Mouse (Mus musculus) midbrain, embryonic 10.5 days (tissue): Measurements from ENCODE around the gene Atp7b. TPM values are rescaled to one million over a fixed set of nuclear protein-coding genes. Genes with fewer than 3 reads are reported as not detected.

Experiments used
- DNase-seq: peaks from one replicate; pipeline ENCODE4 v3.0.0-alpha.2; 2017; ENCODE audit warnings: low spot score
- H3K27ac ChIP-seq: fragments of 300-500 bp; sonication (generic); replicated peaks from 2 replicates; pipeline ENCODE4 v1.5.1; 2016; ENCODE audit warnings: mild to moderate bottlenecking
- H3K27me3 ChIP-seq: fragments of 300-500 bp; sonication (generic); 2 replicates; pipeline ENCODE4 v1.6.1; 2016; ENCODE audit warnings: low read depth, mild to moderate bottlenecking; ENCODE audit not compliant: poor library complexity, severe bottlenecking
- H3K36me3 ChIP-seq: fragments of 300-500 bp; sonication (generic); 2 replicates; pipeline ENCODE4 v1.6.1; 2016; ENCODE audit warnings: mild to moderate bottlenecking, moderate library complexity
- H3K4me1 ChIP-seq: fragments of 300-500 bp; sonication (generic); 2 replicates; pipeline ENCODE4 v1.6.1; 2016
- H3K4me3 ChIP-seq: fragments of 300-500 bp; sonication (generic); 2 replicates; pipeline ENCODE4 v1.5.1; 2016; ENCODE audit warnings: mild to moderate bottlenecking, moderate library complexity
- H3K9me3 ChIP-seq: fragments of 300-500 bp; sonication (generic); replicated peaks from 2 replicates; pipeline ENCODE4 v1.6.1; 2016; ENCODE audit warnings: mild to moderate bottlenecking
- WGBS: fragments of 180-500 bp; shearing (Covaris S2); methylation state at CpG from one replicate; pipeline ENCODE4 v1.1.7; 2016; 5-methylcytosine and 5-hydroxymethylcytosine counted together
- polyA plus RNA-seq: library from polyadenylated mRNA; unstranded; fragments of >200 nt; fragmentation: Nextera tagmentation; extraction: Ambion mirVana; gene quantifications from 2 replicates; pipeline ENCODE4 v1.2.1, GENCODE M21; 2016

The Atp7b gene
- polyA plus RNA-seq, 1 experiment from 2014 or later: 2.6 TPM

- Histone ChIP-seq H3K4me3 (peak overlapping the region; percentile 2; the same call in 1 of the 2 replicates), H3K27me3 (0 out of 2 replicates have a peak, but pooled peaks cover 4% of the 10 kb centered on the region)
- WGBS: 71% methylated on average over 24 of the region's 24 CpGs
Measured at GRCm38 (mm10) chr8:22013034-22013707, 46.9 kb downstream of the Atp7b start.

GRCm38 (mm10) chr8:22009403-22009802 is 50.7 kb downstream of the Atp7b start:
- Histone ChIP-seq H3K9me3 (no peaks in the 10 kb centered on the region), H3K4me1 (no peaks in the 10 kb centered on the region), H3K36me3 (no peaks in the 10 kb centered on the region), H3K27me3 (no peaks in the 10 kb centered on the region), H3K27ac (no peak overlapping the region), H3K4me3 (no peak overlapping the region)
- WGBS: 78% methylated on average over 3 of the region's 3 CpGs
- no peak for DNase-seq

More at GRCm38 (mm10) chr8:22013034-22013707, 46.9 kb downstream of the Atp7b start:
- Histone ChIP-seq H3K36me3 (no peaks in the 10 kb centered on the region), H3K9me3 (no peaks in the 10 kb centered on the region), H3K27ac (no peak overlapping the region), H3K4me1 (no peaks in the 10 kb centered on the region)
- no peak for DNase-seq

- no peaks in the 10 kb centered on the region for H3K27me3 ChIP-seq
- H3K36me3 ChIP-seq: no peaks in the 10 kb centered on the region
- no peak for DNase-seq
- WGBS: 84% methylated on average over 6 of the region's 6 CpGs
- no peaks in the 10 kb centered on the region for H3K9me3 ChIP-seq
- no peak overlapping the region for H3K27ac ChIP-seq
- no peak overlapping the region for H3K4me3 ChIP-seq
- no peaks in the 10 kb centered on the region for H3K4me1 ChIP-seq
Measured at GRCm38 (mm10) chr8:22006423-22006822, 53.7 kb downstream of the Atp7b start.

GRCm38 (mm10) chr8:22004750-22005522 is 55.2 kb downstream of the Atp7b start:
- H3K36me3 ChIP-seq: no peaks in the 10 kb centered on the region
- no peaks in the 10 kb centered on the region for H3K4me1 ChIP-seq
- H3K4me3 ChIP-seq: no peak overlapping the region
- whole genome bisulfite sequencing: 87% methylated on average over 14 of the region's 14 CpGs
- no peak overlapping the region for H3K27ac ChIP-seq
- no peaks in the 10 kb centered on the region for H3K9me3 ChIP-seq
- no peaks in the 10 kb centered on the region for H3K27me3 ChIP-seq
- no peak for DNase-seq

- 62% methylated on average over 3 of the region's 3 CpGs for WGBS
- Histone ChIP-seq H3K4me1 (no peaks in the 10 kb centered on the region), H3K36me3 (no peaks in the 10 kb centered on the region), H3K27me3 (no peaks in the 10 kb centered on the region), H3K9me3 (no peaks in the 10 kb centered on the region), H3K27ac (no peak overlapping the region), H3K4me3 (no peak overlapping the region)
- DNase-seq: no peak
Measured at GRCm38 (mm10) chr8:21995181-21995580, 64.9 kb downstream of the Atp7b start.

- peak; percentile 43 for DNase-seq
- H3K4me1 ChIP-seq: no peaks in the 10 kb centered on the region
- no peaks in the 10 kb centered on the region for H3K27me3 ChIP-seq
- H3K27ac ChIP-seq: no peak overlapping the region
- H3K9me3 ChIP-seq: no peaks in the 10 kb centered on the region
- WGBS: 28% methylated on average over 6 of the region's 6 CpGs
- H3K4me3 ChIP-seq: no peak overlapping the region
- no peaks in the 10 kb centered on the region for H3K36me3 ChIP-seq
Measured at GRCm38 (mm10) chr8:21992184-21992583, 67.9 kb downstream of the Atp7b start.

- no peaks in the 10 kb centered on the region for H3K36me3 ChIP-seq
- WGBS: 66% methylated on average over 8 of the region's 8 CpGs
Measured at GRCm38 (mm10) chr8:21981664-21982337, 78.3 kb downstream of the Atp7b start.

GRCm38 (mm10) chr8:21978193-21978592 is 81.9 kb downstream of the Atp7b start:
- Histone ChIP-seq H3K27me3 (no peaks in the 10 kb centered on the region), H3K27ac (no peak overlapping the region), H3K4me1 (no peaks in the 10 kb centered on the region), H3K4me3 (no peak overlapping the region), H3K9me3 (no peaks in the 10 kb centered on the region), H3K36me3 (no peaks in the 10 kb centered on the region)
- no peak for DNase-seq
- 62% methylated on average over 4 of the region's 4 CpGs for WGBS

More at GRCm38 (mm10) chr8:21981664-21982337, 78.3 kb downstream of the Atp7b start:
- H3K4me1 ChIP-seq: no peaks in the 10 kb centered on the region
- H3K27ac ChIP-seq: no peak overlapping the region
- no peaks in the 10 kb centered on the region for H3K27me3 ChIP-seq
- DNase-seq: no peak
- no peak overlapping the region for H3K4me3 ChIP-seq
- H3K9me3 ChIP-seq: no peaks in the 10 kb centered on the region

GRCm38 (mm10) chr8:21969475-21969874 is 90.6 kb downstream of the Atp7b start, which contains the start of gene Ccdc70:
Gene Ccdc70, plus strand, starts transcription at chr8:21969775.
- Histone ChIP-seq H3K36me3 (no peaks in the 10 kb centered on the region), H3K4me1 (no peaks in the 10 kb centered on the region), H3K4me3 (no peak within 1 kb of the TSS), H3K9me3 (no peaks in the 10 kb centered on the region), H3K27me3 (no peaks in the 10 kb centered on the region), H3K27ac (no peak within 1 kb of the TSS)
- no peak for DNase-seq
- 91% methylated on average over 3 of the region's 3 CpGs for WGBS

- Histone ChIP-seq H3K4me3 (no peak overlapping the region), H3K36me3 (no peaks in the 10 kb centered on the region), H3K9me3 (no peaks in the 10 kb centered on the region; the same call in 1 of the 2 replicates), H3K27ac (no peak overlapping the region), H3K4me1 (no peaks in the 10 kb centered on the region), H3K27me3 (no peaks in the 10 kb centered on the region)
- 91% methylated on average over 1 of the region's 1 CpGs for WGBS
- no peak for DNase-seq
Measured at GRCm38 (mm10) chr8:21966646-21967045, 93.5 kb downstream of the Atp7b start.

GRCm38 (mm10) chr8:21958414-21958813 is 101.7 kb downstream of the Atp7b start, which contains the start of gene Fam90a1a:
Gene Fam90a1a, plus strand, starts transcription at chr8:21958714.
- Histone ChIP-seq H3K27ac (no peak within 1 kb of the TSS), H3K4me1 (no peaks in the 10 kb centered on the region), H3K36me3 (no peaks in the 10 kb centered on the region), H3K9me3 (no peaks in the 10 kb centered on the region), H3K27me3 (no peaks in the 10 kb centered on the region), H3K4me3 (no peak within 1 kb of the TSS)
- no peak for DNase-seq
- 91% methylated on average over 2 of the region's 2 CpGs for WGBS

GRCm38 (mm10) chr8:21956336-21956735 is 103.8 kb downstream of the Atp7b start:
- no peaks in the 10 kb centered on the region for H3K27me3 ChIP-seq
- no peak overlapping the region for H3K27ac ChIP-seq
- no peaks in the 10 kb centered on the region for H3K9me3 ChIP-seq
- no peak for DNase-seq
- WGBS: 89% methylated on average over 3 of the region's 3 CpGs
- no peaks in the 10 kb centered on the region for H3K4me1 ChIP-seq
- H3K4me3 ChIP-seq: no peak overlapping the region
- H3K36me3 ChIP-seq: no peaks in the 10 kb centered on the region
